Mouse (Mus musculus) adipocyte (in vitro differentiated cells): Measurements from ENCODE around the gene Fam69b.

Source experiments
- DNase-seq: peaks from one replicate; pipeline ENCODE4 v3.0.0-alpha.2; 2016; ENCODE audit warnings: low spot score

The Fam69b gene

DNA sequence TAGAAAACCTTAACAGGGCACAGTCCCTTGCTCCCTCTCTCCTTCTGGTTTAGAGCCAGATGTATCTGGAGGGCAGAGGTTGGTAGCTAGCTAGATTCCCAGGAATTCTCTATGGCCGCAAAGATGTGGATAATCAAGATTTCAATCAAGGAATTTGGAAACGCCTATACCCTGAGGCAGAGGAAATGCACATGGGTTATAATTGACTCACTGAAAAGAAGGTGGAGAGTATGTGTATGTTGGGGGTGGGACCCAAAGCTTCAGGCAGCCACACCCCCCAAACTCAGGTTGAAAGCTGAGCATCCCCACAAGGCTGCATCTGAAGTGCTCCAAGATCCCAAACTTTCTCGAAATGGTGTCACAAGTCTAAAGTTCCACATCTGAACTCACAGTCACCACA is 29.8 kb upstream of the Fam69b start:
- DNase-seq, result no peak

DNA sequence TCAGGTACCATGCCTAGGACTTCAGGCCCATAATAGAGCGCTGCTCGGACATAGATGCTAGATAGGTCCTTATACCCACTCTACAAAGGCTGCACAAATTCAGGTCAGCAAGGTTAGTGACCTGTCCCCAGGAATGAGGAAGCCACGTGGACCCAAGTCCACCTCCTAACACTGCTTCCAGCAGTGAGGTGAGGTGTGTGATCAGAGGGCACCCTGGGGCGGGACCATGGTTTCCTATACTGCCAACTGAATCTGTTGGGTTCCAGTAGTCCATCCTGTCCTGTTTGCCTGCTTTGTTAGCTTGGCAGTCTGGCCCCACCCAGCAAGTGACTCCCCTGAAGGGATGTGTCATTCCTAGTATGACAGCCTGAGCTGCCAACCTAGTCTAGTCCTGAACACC is 28.3 kb upstream of the Fam69b start:
- no peak for DNase-seq

DNA sequence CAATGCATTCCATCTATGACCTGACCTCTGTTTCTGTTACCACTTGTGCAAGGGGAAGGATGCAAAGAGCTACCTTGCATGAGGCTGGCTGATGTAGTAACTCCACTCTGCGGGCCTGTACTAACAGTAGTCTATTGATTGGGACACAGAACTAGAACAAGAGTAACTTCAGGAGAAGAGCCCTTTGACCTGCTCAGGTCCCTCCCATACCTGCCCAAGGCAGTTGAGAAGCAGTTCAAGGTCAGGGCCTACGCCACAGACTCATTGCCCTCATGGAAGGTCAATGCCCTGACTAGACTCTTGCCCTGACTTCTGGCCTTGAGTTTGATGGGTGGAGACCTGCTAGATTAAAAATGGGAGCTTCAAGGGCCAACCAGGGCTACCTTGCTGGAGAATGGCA is 27.6 kb upstream of the Fam69b start:
- DNase-seq, result no peak

DNA sequence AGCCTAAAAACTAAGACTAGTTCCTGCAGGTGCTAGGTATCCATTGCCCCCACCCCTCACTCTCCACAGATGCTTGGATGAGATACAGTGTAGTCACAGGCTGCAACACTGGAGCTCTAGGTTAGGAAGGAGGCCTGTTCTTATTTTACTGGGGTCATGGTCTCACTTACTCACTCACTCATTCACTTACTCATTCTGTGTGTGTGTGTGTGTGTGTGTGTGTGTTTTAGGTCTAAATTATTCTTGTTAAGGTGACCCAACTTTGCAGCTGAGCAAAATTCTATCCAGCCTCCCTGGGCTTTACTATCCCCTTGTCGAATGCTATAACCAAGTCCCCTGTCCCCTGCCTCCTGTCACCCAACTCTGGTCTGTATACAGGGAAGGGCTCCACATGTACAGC is 26.7 kb upstream of the Fam69b start:
- DNase-seq, result peak; percentile 10

DNA sequence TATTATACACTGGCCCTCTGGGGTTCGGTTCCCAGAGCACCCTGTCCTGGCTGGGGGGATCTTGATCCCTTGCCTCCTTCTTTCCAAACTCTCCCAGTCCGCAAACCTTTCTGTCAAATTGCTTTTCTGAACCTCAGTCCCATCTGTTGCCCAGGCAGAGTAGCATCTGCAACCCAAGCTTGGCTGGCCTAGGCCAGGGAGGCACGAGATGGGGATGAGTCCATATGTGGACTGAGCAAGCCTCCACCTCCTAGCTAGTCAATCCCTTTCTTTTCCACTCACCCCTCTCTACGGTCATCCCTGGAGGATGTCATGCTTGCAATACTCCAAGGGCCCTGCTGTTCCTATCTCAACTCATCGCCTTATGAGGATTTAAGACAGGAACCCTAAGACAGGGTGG is 25.6 kb upstream of the Fam69b start:
- peak; percentile 25 for DNase-seq

DNA sequence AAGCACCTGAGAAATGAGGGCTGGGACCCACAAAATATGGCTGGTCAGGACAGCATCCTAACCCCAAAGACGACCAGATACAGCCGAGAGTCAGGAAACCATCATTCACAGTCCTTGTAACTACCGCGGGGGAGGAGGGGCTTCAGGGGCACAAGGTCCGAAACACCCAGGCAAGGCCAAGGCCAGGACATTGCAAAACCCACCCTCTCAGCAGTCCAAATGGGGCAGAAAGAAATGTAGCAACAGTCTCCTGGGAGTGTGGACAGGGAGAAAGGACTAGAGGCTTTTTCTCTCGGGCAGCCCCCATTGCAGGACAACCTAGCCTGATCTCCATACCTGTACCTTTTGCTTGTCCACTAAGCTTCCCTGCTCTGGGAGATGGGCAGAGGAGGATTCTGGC is 25.1 kb upstream of the Fam69b start:
- peak; percentile 60 for DNase-seq

DNA sequence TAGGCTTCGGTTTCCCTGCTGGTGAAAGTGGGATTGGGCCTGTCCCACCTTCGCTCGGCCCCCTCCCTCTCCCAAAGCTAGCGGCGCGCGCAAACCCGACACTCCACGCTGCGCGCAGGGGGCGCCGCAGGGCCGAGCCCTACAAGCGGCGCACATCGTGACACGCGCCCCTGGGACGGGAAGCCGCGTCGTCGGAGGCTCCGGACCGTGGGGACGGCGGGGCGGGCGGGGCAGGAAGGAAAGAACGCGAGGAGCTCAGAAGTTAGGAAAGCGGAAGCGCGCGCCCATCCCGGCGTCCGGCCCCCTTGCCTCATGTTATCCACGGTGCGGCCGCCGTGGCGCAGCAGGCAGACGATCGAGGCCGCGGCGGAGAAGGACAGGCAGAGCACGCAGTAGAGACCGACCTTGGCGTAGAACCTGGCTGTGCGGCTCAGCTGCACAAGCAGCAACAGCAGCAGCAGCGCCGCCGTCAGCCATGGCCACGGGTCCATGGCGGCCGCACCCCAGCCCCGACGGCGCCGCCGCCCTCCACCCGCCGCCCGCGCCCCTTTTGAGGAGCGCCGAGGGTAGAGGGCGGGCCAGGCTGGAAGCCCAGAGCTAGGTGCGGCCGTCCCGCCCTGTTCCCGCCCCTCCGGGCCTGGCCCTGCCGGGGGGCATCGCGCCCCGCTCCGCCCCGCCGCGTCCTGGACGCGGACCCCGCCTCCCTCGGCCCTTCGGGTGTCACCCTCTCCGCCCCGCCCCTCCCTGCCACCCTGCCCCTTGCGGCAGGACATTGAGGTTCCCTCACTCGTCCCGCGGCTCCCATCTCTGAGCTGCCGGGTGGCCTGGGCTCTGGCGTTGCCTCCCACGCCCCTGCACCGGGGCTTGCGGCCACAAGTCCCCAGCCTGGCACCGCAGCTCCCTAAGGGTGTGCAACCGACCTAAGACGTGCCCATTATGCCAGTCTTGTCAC is 24.3 kb upstream of the Fam69b start, which contains the start of gene Agpat2:
Gene Agpat2 (minus strand): TSS at position 698 of the 952 bp plus-strand sequence.
- peak; percentile 74 for DNase-seq

DNA sequence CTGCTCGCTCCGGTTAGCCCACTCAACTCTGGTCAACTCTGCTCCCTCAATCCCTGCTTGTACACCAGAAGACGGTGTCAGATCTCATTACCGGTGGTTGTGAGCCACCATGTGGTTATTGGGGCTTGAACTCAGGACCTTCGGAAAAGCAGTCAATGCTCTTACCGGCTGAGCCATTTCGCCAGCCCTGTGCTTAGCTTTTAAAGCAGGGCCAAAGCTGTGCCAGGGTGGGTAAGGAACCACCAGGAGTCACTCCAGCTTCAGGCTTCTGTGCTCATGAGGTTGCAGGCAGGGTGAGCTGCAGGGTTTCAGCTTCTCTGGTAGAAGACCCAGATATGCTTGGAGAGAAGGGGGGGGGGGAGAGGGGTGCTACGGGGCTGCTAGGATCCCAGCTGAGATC is 22.9 kb upstream of the Fam69b start:
- peak; percentile 30 for DNase-seq

DNA sequence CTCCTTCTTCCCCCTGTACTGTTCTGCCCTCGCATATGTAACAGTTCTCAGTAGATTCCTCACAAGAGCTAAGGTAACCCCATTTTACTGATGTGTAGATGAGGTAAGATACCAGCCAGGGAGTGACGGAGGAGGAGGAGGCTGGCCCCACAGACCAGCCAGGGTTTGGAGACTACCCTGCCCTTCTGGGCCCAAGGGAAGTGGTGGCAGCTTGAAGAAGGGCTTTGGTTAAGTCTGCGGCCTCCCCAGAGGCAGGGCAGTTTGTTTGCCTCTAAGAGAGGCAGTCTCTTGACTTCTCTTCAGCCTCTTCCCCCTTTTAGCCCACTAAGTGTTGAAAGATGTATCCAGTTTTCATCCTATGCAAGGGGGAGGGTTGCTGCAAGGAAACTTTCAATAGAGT is 21.7 kb upstream of the Fam69b start:
- DNase-seq, result no peak

DNA sequence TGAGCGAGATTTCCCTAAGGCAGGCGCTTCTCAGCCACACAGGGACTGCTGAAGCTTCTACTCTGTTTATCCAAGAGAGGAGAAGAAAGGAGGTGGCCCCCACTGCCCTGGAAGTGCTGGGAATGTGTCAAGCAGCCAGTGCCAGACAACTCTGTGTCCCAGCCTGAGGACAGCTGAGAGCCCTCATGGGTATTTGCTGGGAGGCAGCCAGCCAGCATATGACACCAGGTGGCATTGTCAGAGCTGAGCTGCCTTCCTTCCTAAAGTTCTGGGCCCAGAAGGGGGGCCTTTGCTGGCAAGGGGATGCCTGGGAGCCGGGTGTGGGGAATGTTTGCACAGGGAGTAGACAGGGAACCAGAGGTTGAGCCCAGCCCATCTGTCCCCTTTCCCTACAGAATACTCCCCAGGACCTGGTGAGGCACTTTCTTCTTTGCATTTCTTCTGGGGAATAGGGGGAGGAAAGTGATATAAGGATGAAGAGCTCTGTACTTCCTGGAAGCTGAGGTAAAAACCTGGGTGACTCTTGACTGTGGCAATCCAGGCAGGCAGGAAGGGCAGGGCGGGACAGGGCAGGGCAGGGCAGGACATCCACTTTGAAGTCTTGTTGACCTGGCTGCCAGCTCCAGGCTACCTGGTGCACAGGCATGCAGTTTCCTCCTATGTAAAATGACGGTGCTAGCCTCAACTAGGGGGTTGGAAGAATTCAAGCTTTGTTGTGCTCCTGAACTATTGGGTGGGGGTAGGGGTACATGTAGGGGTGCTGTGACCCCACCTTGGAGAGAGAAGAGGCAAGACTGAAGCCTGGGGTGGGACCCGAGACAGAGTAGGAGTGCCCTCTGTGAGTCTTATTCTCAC is 21.0 kb upstream of the Fam69b start:
- DNase-seq, result peak; percentile 63

DNA sequence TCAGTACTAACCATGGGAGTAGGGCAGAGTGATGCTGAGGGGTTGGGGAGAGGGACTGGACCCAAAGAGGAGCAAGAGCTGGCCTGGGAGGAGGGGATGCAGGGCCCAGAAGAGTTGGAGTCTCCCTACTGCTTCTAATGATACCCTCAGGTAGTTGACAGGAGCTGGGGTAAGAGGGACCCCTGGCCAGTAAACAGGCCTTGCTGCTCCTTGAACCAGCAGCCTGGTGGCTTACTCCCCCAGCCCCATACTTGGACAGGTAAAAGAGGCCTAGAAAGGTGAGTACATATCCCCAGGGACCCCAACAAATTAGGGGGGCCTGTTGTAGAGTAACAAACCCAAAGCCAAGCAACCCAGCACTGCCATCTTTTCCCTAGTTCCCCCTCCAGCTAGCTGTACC is 19.5 kb upstream of the Fam69b start:
- DNase-seq, result no peak

DNA sequence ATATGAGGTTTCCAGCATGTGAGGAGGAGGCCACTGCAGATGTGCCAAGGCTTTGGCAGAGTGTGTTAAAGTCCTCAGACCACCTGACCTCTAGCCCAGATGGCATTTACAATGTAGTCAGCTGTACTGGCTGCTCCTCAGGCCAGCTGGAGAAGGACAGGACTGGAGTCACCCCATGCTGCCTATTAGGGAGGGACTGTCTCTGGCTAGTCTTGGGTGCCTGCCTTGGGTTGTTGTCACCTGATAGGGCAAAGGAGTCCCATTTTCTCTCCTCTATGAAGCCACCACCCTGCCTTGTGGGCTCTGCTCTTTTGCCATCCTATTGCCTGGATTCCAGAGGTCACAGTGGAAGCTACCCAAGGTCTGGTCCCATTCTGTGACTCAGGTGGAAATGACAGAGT is 19.0 kb upstream of the Fam69b start:
- DNase-seq, result peak; percentile 96

DNA sequence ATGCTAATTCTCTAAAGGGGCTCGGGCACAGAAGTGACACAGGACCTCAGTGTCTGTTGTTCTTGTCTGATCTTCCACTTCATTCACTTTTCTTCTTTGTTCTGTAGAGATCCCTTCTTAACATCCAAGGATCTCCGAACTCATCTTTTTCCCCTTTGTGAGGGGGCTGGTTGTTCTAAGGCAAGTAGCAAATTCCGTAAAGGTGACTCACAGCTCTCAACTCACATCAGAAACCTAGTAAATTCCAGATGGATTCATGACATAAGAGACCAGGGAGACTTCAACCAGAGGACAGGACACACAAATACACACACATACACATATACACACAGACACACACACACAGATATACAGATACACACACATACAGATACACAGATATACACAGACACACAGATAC is 17.7 kb upstream of the Fam69b start:
- no peak for DNase-seq

DNA sequence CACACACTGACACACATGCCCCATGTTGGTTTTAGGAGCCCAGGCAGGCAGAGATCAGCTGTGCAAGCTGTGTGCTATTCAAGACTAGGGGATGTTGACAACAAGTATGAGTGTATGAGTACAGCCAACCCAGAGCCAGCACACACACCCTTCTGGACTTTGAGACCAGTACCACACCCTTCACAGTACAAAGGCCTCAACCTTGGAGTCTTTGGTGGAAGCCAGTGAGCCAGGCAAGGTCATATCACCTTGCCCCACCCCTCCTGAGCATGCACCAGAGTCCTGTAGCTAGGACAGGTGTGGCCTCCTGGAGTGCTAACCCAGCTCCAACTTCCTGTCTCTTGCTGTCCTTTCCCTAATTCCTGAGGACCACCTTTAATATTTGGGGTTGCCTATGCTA is 17.2 kb upstream of the Fam69b start:
- DNase-seq, result no peak

DNA sequence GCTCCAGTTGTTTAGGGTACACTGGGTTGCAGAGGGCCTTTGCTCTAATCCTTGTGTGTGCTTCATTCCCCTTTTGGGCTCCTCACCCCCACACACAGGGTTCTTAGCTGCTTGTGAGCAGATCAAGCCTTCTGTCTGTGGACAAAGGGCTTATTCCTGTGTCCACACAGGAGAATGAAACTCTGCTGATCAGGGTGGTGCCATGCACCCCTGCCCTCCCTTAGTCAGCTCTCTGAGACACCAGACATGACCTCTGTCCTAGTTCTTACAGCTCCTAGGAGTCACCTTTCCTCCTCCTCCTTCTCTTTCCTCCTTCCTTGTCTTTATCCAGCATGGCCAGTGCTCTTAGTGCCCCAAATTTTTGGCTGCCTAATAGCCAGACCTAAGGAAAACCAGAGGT is 16.4 kb upstream of the Fam69b start:
- peak; percentile 21 for DNase-seq

DNA sequence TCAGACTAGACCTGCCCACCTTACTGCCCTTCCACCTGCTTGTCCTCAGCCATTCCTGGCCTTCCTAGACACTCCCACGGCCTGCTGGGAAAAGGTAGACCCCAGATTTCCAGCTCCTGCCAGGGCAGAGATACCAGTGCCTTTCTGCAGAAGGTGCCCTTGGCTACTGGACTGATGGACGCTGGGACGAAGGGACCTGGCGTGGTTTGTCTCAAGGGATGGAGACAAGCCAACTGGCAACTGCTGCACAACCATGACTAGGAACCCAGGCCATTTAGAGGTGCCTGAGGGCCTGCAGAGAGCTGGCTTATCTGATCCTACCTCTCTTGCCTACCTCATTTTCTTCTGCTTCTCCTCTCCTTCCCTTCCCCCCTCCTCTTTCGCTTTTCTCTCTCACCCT is 13.4 kb upstream of the Fam69b start:
- DNase-seq, result peak; percentile 57

DNA sequence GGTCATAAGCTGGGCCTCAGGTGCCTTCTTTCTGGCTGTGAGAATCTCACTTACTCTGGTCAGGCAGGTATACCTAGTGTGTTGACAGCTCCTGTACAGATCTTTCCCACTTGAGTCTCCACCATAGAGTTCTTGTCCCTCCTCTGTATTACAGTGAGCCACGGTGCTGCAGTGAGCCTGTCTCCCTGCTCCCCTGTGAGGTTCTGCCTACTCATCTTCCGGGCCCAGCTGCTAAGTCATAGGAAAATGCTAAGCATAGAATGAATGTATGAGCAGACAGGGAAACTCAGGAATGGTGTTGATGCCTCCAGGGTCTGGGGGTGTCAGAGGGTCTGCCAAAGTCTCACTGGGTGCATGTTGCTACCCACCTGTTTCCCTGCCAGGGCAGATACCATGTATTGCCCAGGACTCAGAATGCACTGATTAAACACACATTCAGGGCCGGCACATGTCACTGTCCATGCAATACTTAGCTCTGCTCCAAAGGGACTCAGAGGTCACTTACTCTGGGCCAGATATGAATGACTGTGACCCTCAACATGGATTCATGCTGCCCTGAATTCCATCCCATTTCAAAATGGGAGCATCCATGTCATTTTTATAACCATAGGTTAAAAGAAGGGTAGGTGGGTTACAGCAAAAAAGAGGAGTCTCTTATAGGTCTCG is 12.7 kb upstream of the Fam69b start:
- DNase-seq, result peak; percentile 50

DNA sequence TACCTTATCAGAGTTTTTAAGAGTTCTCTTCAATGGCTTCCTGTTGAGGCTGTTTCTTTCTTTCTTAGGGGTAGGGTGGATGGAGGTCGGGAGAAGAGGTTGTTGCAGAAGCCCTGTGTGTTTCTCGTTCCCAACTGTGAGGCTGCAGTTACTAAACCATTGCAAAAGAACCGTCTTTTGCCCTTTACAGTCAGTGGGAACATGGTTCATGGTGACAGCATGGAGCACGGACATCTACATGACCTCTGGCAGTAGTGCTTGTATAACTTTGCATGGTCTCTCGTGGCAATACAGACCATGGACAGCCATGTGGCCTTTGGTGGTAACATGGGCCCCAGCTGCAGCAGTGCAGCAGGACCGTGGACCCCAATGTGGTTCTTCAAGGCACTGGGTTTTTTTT is 10.9 kb upstream of the Fam69b start:
- DNase-seq, result peak; percentile 76

DNA sequence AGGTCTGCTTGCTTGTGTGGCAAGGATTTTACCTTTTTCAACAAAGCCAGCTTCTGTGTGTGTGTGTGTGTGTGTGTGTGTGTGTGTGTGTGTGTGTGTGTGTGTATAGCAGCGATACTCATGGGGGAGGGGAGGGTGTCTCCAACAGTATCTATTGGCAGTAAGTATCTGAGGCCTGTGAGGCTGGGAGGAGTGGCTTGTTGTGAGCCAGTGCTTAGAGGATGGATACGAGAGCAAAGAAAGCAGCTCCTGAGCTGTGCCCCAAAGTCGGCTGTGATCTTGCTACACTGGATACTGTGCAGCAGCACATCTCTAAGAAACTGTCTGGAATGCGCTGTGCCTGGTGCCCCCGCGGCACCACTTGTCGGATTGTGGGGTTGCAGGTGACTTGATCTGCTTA is 10.3 kb upstream of the Fam69b start:
- DNase-seq, result no peak

DNA sequence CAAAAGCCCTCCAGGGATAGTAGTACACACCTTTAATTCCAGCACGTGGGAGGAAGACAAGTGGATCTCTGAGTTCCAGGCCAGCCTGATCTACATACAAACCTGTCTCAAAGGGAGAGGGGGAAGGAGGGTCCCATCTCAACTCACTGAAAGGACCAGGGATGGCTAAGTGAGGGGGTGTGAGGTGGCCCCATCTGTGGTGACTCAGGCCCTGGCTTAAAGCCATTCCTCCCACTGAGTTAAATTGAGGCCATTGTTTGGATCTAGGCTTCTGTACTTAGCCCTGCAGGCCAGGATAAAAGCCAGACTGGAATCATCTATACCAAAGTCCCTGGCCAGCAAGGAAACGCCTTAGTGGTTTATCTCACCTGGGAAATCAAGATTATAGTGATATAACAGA is 7.0 kb upstream of the Fam69b start:
- DNase-seq, result no peak

DNA sequence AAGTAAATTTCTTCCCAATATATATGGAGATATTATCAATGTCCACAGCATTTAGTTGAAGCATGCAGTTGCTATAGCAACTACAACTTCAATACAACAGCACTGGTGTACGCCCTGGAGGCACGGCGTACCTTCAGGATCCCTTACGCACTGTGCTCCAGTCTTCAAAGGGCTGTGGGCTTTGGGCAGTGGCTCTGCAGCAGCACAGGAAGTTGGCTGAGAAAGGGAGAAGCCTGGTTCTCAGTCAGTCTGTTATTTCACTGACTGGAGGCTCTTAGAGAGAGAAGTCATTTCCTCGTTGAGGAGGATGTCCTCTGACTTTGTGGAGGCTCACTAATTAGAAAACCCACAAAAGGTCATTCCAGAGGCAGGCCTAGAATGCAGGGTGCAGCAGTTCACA is 5.3 kb upstream of the Fam69b start:
- no peak for DNase-seq

DNA sequence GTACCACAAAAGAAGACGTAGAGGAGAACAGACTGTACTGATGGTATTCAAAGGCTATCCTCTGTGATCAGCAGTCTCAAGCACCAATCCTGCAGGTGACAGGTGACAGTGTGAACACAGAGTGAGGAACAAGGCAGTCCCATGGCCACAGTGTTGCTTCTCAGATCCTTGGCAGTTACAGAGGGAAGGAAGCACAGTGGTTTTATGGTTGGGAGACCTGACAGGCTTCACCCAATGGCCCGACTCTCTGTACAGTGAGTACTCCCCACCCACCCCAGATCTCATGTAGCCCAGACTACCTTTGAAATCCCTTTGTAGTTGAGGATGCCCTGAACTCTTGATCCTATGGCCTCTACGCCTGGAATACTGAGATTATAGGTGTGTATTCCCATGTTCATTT is 2.8 kb upstream of the Fam69b start:
- no peak for DNase-seq

DNA sequence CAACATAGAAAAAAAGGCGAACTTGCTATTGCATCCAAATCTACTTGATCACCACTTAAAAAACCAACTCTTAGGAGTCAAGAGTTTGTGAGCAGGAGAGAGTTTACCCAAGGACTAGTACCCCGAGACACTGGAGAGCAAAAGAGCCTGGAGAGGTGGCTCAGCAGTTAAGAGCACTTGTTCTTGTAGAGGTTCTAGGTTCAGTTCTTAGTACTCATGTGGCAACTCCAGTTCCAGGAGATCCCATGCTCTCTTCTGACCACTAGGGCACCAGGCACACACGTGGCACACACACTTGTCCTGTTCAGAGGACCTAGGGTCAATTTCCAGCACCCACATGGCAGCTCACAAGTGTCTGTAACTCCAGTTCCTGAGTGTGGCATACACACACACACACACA is 2.2 kb upstream of the Fam69b start:
- DNase-seq, result no peak
